Mouse (Mus musculus): ENCODE results near the gene Samd14. TPM values are rescaled to one million over a fixed set of nuclear protein-coding genes. Genes with fewer than 3 reads are reported as not detected.

Gene Samd14
- polyA plus RNA-seq, 1 experiment from 2014 or later: 16.3 TPM

DNA sequence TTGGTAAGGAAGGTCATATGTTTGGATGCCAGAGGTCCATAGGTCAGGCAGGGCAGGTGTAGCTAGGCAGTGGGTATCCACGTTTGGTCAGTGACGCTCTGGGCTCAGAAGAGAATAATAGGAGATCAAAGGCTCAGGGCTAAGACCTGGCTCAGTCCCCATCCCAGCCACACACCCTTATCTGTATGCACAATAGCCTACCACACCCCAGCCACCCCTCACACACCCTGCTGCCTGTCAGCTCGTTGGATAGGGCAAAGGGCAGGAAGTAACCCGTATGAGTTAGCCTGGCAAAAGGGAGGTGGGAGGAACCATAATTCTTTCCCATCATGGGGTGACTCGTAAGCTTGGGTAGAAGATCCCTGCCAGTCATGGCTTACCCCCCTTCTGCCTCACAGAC, 12.1 kb upstream of the Samd14 start:
- H3K27ac ChIP-seq (ENCODE audit: low read depth, low read length): peak overlapping the region; percentile 71
- WGBS (ENCODE audit: insufficient replicate concordance): 61% methylated on average over 5 of the region's 5 CpGs
- H3K4me1 ChIP-seq (ENCODE audit: control insufficient read depth, insufficient read depth, low read length): peaks cover 60% of the 10 kb centered on the region
- no peaks in the 10 kb centered on the region for H3K27me3 ChIP-seq (ENCODE audit: control insufficient read depth, insufficient read depth, low read length)
- H3K36me3 ChIP-seq (ENCODE audit: control insufficient read depth, insufficient read depth, low read length): peaks cover 33% of the 10 kb centered on the region
- H3K4me2 ChIP-seq: peak overlapping the region; percentile 46
- ATAC-seq (replicated peaks; ENCODE audit: insufficient number of reproducible peaks, low FRiP score, low TSS enrichment): peak; percentile 91
- no peaks in the 10 kb centered on the region for H3K9me3 ChIP-seq (replicated peaks; ENCODE audit: control insufficient read depth, low read length)
- peak overlapping the region; percentile 30 for H3K4me3 ChIP-seq (ENCODE audit: low read depth, low read length)
- H3K9ac ChIP-seq (ENCODE audit: low read depth, low read length): peak overlapping the region; percentile 56

DNA sequence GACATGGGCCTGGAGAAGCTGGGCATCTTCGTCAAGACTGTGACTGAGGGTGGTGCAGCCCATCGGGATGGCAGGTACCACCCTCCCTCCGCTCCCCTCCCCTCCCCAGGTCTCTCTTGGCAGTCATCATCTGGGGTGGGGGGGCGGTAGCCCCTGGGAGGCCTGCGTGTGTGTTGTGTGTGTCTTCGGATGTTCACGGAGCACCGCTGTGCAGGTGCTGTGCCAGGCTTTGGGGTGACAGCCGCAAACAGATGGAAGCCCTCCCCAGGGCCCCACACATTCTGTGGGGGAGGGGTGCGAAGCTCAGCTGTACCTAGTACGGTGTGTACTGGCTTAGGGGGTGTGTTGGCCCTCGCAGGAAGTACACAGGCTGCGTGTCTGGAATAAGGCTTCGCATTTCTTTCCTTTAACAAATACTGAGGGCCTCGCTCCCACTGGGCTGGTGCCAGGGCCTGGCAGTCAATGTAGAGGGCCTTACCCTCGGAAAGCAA, 11.6 kb upstream of the Samd14 start:
- H3K4me1 ChIP-seq (ENCODE audit: control insufficient read depth, insufficient read depth, low read length): peaks cover 58% of the 10 kb centered on the region
- H3K9ac ChIP-seq (ENCODE audit: low read depth, low read length): peak overlapping the region; percentile 56
- no peak for ATAC-seq (replicated peaks; ENCODE audit: insufficient number of reproducible peaks, low FRiP score, low TSS enrichment)
- no peaks in the 10 kb centered on the region for H3K27me3 ChIP-seq (ENCODE audit: control insufficient read depth, insufficient read depth, low read length)
- peaks cover 33% of the 10 kb centered on the region for H3K36me3 ChIP-seq (ENCODE audit: control insufficient read depth, insufficient read depth, low read length)
- H3K27ac ChIP-seq (ENCODE audit: low read depth, low read length): peak overlapping the region; percentile 69
- H3K4me2 ChIP-seq: peak overlapping the region; percentile 44
- peak overlapping the region; percentile 30 for H3K4me3 ChIP-seq (ENCODE audit: low read depth, low read length)
- H3K9me3 ChIP-seq (replicated peaks; ENCODE audit: control insufficient read depth, low read length): no peaks in the 10 kb centered on the region
- 71% methylated on average over 16 of the region's 16 CpGs for WGBS (ENCODE audit: insufficient replicate concordance)

DNA sequence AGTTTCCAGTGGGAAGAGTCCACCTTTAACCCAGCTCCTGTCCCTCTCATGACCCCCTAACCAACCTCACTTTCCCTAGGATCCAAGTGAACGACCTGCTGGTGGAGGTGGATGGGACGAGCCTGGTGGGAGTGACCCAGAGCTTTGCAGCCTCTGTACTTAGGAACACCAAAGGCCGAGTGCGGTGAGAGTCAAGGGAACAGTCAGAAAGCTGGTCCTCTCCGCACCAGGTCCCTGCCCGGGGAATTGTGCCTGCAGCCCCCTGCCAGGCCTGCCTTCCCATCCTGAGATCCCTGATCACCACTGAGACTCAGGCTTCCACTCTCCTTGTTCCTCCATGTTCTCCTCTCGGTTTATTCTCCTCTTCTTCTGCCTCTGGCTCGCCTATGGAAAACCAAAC, 9.6 kb upstream of the Samd14 start:
- 58% methylated on average over 8 of the region's 8 CpGs for WGBS (ENCODE audit: insufficient replicate concordance)
- Histone ChIP-seq H3K27me3 (ENCODE audit: control insufficient read depth, insufficient read depth, low read length) (no peaks in the 10 kb centered on the region), H3K4me2 (peak overlapping the region; percentile 44), H3K9me3 (replicated peaks; ENCODE audit: control insufficient read depth, low read length) (no peaks in the 10 kb centered on the region), H3K27ac (ENCODE audit: low read depth, low read length) (no peak overlapping the region), H3K36me3 (ENCODE audit: control insufficient read depth, insufficient read depth, low read length) (peaks cover 36% of the 10 kb centered on the region), H3K4me3 (ENCODE audit: low read depth, low read length) (peak overlapping the region; percentile 30), H3K9ac (ENCODE audit: low read depth, low read length) (peak overlapping the region; percentile 44; the same call in 1 of the 2 replicates), H3K4me1 (ENCODE audit: control insufficient read depth, insufficient read depth, low read length) (peaks cover 53% of the 10 kb centered on the region)
- no peak for ATAC-seq (replicated peaks; ENCODE audit: insufficient number of reproducible peaks, low FRiP score, low TSS enrichment)

DNA sequence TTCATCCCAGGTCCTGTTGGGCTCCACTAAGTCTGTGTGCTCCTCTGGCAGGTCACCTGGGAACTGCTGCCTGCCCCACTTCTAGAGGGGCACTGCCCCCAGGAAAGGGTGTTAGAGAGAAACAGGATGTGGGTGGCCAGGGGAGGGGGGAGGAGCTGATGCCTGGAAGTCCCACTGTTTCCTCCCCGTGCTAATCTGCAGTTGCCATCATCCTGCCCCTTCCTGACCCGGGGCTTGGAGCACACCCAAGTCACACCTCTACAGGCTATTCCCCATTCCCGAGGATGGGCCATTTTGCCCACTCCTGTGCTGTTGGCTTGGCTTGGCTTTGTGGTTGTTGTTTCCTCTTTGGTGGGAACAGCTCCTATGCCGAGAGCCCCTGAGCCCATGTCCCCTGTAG, 9.1 kb upstream of the Samd14 start:
- Histone ChIP-seq H3K4me2 (peak overlapping the region; percentile 44), H3K9ac (ENCODE audit: low read depth, low read length) (peak overlapping the region; percentile 44), H3K36me3 (ENCODE audit: control insufficient read depth, insufficient read depth, low read length) (peaks cover 37% of the 10 kb centered on the region)

DNA sequence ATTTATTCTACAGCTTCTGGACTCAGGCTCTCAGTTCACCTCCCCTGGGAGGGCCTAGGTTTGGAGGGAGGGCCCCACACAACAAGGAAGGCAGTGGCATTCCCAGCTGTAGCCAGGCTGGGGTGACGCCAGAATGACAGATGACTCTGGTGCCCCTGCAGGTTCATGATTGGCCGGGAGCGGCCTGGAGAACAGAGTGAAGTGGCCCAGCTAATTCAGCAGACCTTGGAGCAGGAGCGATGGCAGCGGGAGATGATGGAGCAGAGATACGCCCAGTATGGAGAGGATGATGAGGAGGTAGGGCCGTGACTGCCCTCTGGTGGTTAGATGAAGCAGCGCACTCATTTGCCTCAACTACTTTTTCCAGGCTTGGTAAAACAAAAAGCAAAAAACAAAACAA, 8.6 kb upstream of the Samd14 start:
- peak overlapping the region; percentile 44 for H3K4me2 ChIP-seq
- H3K9me3 ChIP-seq (replicated peaks; ENCODE audit: control insufficient read depth, low read length): no peaks in the 10 kb centered on the region
- H3K27me3 ChIP-seq (ENCODE audit: control insufficient read depth, insufficient read depth, low read length): no peaks in the 10 kb centered on the region
- no peak overlapping the region; the same call in 1 of the 2 replicates for H3K9ac ChIP-seq (ENCODE audit: low read depth, low read length)
- WGBS (ENCODE audit: insufficient replicate concordance): 2% methylated on average over 8 of the region's 8 CpGs
- ATAC-seq (replicated peaks; ENCODE audit: insufficient number of reproducible peaks, low FRiP score, low TSS enrichment): no peak
- H3K4me1 ChIP-seq (ENCODE audit: control insufficient read depth, insufficient read depth, low read length): peaks cover 51% of the 10 kb centered on the region
- H3K4me3 ChIP-seq (ENCODE audit: low read depth, low read length): no peak overlapping the region
- peaks cover 37% of the 10 kb centered on the region for H3K36me3 ChIP-seq (ENCODE audit: control insufficient read depth, insufficient read depth, low read length)
- H3K27ac ChIP-seq (ENCODE audit: low read depth, low read length): peak overlapping the region; percentile 67

More for the DNA sequence above, 9.1 kb upstream of the Samd14 start:
- no peaks in the 10 kb centered on the region for H3K27me3 ChIP-seq (ENCODE audit: control insufficient read depth, insufficient read depth, low read length)
- H3K9me3 ChIP-seq (replicated peaks; ENCODE audit: control insufficient read depth, low read length): no peaks in the 10 kb centered on the region
- H3K27ac ChIP-seq (ENCODE audit: low read depth, low read length): peak overlapping the region; percentile 67
- H3K4me3 ChIP-seq (ENCODE audit: low read depth, low read length): peak overlapping the region; percentile 30; the same call in 1 of the 2 replicates
- WGBS (ENCODE audit: insufficient replicate concordance): 18% methylated on average over 4 of the region's 4 CpGs
- ATAC-seq (replicated peaks; ENCODE audit: insufficient number of reproducible peaks, low FRiP score, low TSS enrichment): no peak
- H3K4me1 ChIP-seq (ENCODE audit: control insufficient read depth, insufficient read depth, low read length): peaks cover 51% of the 10 kb centered on the region

DNA sequence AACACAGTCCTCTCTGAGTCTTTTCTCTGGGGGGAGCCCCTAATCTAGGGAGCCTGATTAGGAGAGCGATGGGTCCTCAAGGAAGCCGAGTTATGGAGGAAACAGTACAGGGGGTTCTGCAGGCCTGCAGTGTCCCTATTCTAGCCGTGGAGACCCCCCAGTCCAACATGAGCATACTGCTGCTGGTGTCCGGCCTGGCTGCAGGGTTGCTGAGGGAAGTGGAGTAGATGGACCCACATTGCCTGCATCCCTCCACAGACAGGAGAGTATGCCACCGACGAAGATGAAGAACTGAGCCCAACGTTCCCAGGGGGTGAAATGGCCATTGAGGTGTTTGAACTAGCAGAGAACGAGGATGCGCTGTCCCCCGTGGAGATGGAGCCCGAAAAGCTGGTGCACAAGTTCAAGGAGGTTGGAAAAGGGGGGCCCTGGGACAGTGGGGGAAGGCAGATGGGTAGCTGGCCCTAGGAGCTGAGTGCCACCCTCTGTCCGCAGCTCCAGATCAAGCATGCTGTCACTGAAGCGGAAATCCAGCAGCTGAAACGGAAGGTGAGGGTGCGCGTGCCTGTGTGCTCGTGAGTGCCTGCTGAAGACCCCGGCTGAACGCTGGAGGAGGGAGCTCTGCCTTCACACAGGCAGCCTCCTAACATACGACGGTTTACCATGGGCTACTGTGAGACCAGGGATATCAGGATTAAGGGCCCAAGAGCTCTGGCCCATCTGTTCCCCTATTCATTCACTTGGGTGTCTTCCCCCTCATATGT, 7.9 kb upstream of the Samd14 start:
- no peak overlapping the region for H3K4me2 ChIP-seq
- peaks cover 31% of the 10 kb centered on the region for H3K36me3 ChIP-seq (ENCODE audit: control insufficient read depth, insufficient read depth, low read length)
- WGBS (ENCODE audit: insufficient replicate concordance): 87% methylated on average over 21 of the region's 21 CpGs
- H3K27me3 ChIP-seq (ENCODE audit: control insufficient read depth, insufficient read depth, low read length): no peaks in the 10 kb centered on the region
- H3K9ac ChIP-seq (ENCODE audit: low read depth, low read length): 0 out of 2 replicates have a peak overlapping the region, but pooled peaks have one; percentile 39
- H3K9me3 ChIP-seq (replicated peaks; ENCODE audit: control insufficient read depth, low read length): no peaks in the 10 kb centered on the region
- peaks cover 52% of the 10 kb centered on the region for H3K4me1 ChIP-seq (ENCODE audit: control insufficient read depth, insufficient read depth, low read length)
- H3K27ac ChIP-seq (ENCODE audit: low read depth, low read length): no peak overlapping the region
- ATAC-seq (replicated peaks; ENCODE audit: insufficient number of reproducible peaks, low FRiP score, low TSS enrichment): no peak
- no peak overlapping the region for H3K4me3 ChIP-seq (ENCODE audit: low read depth, low read length)

DNA sequence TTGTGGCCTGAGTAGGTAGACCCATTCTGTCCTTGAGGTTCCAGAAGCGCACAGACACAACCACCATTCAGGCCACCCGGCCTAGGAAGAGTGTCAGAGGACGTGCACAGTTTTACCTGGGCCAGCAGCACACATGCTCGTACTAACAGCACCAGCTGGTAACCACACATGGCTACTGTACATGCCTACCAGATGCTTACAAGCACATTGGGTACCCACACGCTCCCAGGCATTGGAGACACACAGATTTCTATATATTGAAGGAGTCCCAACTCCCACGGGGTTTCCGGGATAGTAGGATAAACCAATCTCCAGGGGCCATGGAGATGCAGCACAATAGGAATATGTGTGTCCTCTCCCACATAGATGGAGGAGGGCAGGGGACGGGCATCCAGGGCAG, 7.0 kb upstream of the Samd14 start:
- no peak for ATAC-seq (replicated peaks; ENCODE audit: insufficient number of reproducible peaks, low FRiP score, low TSS enrichment)
- Histone ChIP-seq H3K4me2 (no peak overlapping the region), H3K36me3 (ENCODE audit: control insufficient read depth, insufficient read depth, low read length) (peaks cover 25% of the 10 kb centered on the region), H3K27ac (ENCODE audit: low read depth, low read length) (no peak overlapping the region), H3K9ac (ENCODE audit: low read depth, low read length) (no peak overlapping the region), H3K4me3 (ENCODE audit: low read depth, low read length) (no peak overlapping the region), H3K4me1 (ENCODE audit: control insufficient read depth, insufficient read depth, low read length) (peaks cover 56% of the 10 kb centered on the region), H3K27me3 (ENCODE audit: control insufficient read depth, insufficient read depth, low read length) (no peaks in the 10 kb centered on the region), H3K9me3 (replicated peaks; ENCODE audit: control insufficient read depth, low read length) (no peaks in the 10 kb centered on the region)
- WGBS (ENCODE audit: insufficient replicate concordance): 90% methylated on average over 8 of the region's 8 CpGs

DNA sequence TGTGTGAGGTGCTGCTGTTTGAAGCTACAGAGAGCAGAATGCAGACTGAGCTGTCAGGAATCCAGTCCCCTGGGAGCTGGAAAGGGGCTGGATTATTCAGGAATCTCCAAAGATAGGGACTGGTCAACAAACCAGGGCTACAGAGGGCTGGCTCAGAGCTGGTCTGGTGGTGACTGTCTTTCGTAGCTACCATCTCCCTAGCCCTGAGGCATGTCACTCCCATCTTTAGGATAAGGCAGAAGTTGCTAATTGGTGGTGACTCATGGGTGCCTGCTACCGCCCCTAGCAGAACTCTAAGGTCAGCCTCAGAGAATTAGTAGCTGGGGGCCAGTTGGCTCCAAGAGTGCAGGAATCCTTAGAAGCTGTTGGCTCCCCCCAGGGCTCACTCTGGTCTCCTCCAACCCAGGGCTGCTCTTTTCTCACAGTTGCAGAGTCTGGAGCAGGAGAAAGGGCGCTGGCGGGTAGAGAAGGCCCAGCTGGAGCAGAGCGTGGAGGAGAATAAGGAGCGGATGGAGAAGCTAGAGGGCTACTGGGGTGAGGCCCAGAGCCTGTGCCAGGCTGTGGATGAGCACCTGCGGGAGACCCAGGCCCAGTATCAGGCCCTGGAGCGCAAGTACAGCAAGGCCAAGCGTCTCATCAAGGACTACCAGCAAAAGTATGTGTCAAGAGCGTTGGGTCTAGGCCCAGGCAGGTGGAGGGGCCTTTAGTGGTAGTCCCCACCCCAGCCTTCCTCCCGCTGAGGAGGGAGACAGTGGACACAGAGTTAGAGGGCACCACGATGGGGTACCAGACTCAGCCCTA, 5.3 kb upstream of the Samd14 start:
- peak overlapping the region; percentile 50 for H3K9ac ChIP-seq (ENCODE audit: low read depth, low read length)
- peak overlapping the region; percentile 41; the same call in 1 of the 2 replicates for H3K27ac ChIP-seq (ENCODE audit: low read depth, low read length)
- peaks cover 61% of the 10 kb centered on the region for H3K4me1 ChIP-seq (ENCODE audit: control insufficient read depth, insufficient read depth, low read length)
- no peak overlapping the region; the same call in 1 of the 2 replicates for H3K4me2 ChIP-seq
- no peaks in the 10 kb centered on the region for H3K9me3 ChIP-seq (replicated peaks; ENCODE audit: control insufficient read depth, low read length)
- no peak overlapping the region for H3K4me3 ChIP-seq (ENCODE audit: low read depth, low read length)
- 0 out of 2 replicates have a peak, but pooled peaks have one; percentile 27 for ATAC-seq (replicated peaks; ENCODE audit: insufficient number of reproducible peaks, low FRiP score, low TSS enrichment)
- peaks cover 20% of the 10 kb centered on the region for H3K36me3 ChIP-seq (ENCODE audit: control insufficient read depth, insufficient read depth, low read length)
- WGBS (ENCODE audit: insufficient replicate concordance): 66% methylated on average over 12 of the region's 12 CpGs
- no peaks in the 10 kb centered on the region for H3K27me3 ChIP-seq (ENCODE audit: control insufficient read depth, insufficient read depth, low read length)
